Mouse (Mus musculus) embryonic fibroblast, embryonic 13.5 days (primary cell): ENCODE data around the gene Rapgef4.

Experiments
- CTCF ChIP-seq: IDR thresholded peaks from 2 replicates; pipeline ENCODE4 v1.5.1; 2011; ENCODE audit warnings: mild to moderate bottlenecking, control low read depth, low read length, moderate library complexity, borderline replicate concordance; ENCODE audit not compliant: insufficient read depth
- POLR2A ChIP-seq: IDR thresholded peaks from 2 replicates; pipeline ENCODE4 v1.6.1; 2011; ENCODE audit warnings: low read depth, mild to moderate bottlenecking, control low read depth, low read length, moderate library complexity

DNA sequence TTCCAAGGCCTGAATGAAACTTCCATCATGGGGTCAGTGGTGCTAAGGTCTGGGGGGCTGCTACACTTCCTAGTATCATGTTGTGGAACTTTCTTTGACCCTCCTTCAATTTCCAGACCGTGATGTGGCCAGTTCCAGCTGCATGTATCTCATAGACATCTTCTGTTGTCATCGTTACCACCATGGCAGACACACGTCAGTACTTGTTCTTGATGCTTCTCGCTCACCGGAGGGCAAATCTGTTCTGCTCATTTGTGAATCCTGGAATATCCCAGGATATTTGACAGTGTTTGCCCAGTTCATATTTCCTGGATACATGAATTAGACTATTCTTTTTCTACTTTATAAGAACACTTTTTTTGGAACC lies 39.3 kb upstream of the Rapgef4 start:
- TF ChIP-seq CTCF (no peak), POLR2A (no peak)
